Mouse (Mus musculus) midbrain, postnatal 0 days (tissue): ENCODE measurements at regions not wholly inside any gene's neighbourhood (a gene's known extent, or its start where the extent isn't known, plus 50 kb on each side); places are given as distances from the start of the nearest gene placed in this dataset.

Experiments used
- ATAC-seq: fragments of 200-750 bp; cut with Nextera tagmentation; 2 replicates; pipeline ENCODE4 v1.8.0; 2017; ENCODE audit warnings: moderate number of reproducible peaks, mild to moderate bottlenecking, moderate TSS enrichment, moderate library complexity; ENCODE audit not compliant: low FRiP score
- DNase-seq: peaks from one replicate; pipeline ENCODE4 v3.0.0-alpha.2; 2015; ENCODE audit warnings: low spot score
- H3K27ac ChIP-seq: fragments of 300-500 bp; sonication (generic); 2 replicates; pipeline ENCODE4 v1.5.1; 2014; ENCODE audit warnings: low read depth, mild to moderate bottlenecking, low read length, mixed read lengths
- H3K27me3 ChIP-seq: fragments of 300-500 bp; sonication (generic); 2 replicates; pipeline ENCODE4 v1.6.1; 2014; ENCODE audit warnings: low read length, control low read depth, mixed read lengths; ENCODE audit not compliant: insufficient read depth
- H3K36me3 ChIP-seq: fragments of 300-500 bp; sonication (generic); 2 replicates; pipeline ENCODE4 v1.6.1; 2014; ENCODE audit warnings: low read length, control low read depth, mixed read lengths; ENCODE audit not compliant: insufficient read depth
- H3K4me1 ChIP-seq: fragments of 300-500 bp; sonication (generic); 2 replicates; pipeline ENCODE4 v1.6.1; 2014; ENCODE audit warnings: mild to moderate bottlenecking, control low read depth, antibody characterized with exemption, low read length, mixed read lengths; ENCODE audit not compliant: insufficient read depth
- H3K4me2 ChIP-seq: fragments of 300-500 bp; sonication (generic); 2 replicates; pipeline ENCODE4 v1.6.1; 2014; ENCODE audit warnings: low read depth, mild to moderate bottlenecking, low read length, mixed read lengths; ENCODE audit not compliant: poor library complexity, severe bottlenecking
- H3K4me3 ChIP-seq: fragments of 300-500 bp; sonication (generic); 2 replicates; pipeline ENCODE4 v1.5.1; 2014; ENCODE audit warnings: low read depth, mild to moderate bottlenecking, low read length, moderate library complexity
- H3K9ac ChIP-seq: fragments of 300-500 bp; sonication (generic); replicated peaks from 2 replicates; pipeline ENCODE4 v1.6.1; 2014; ENCODE audit warnings: mild to moderate bottlenecking, low read length, moderate library complexity, mixed read lengths; ENCODE audit not compliant: poor library complexity, severe bottlenecking
- H3K9me3 ChIP-seq: fragments of 300-500 bp; sonication (generic); 2 replicates; pipeline ENCODE4 v1.6.1; 2016; ENCODE audit warnings: low read length, control low read depth
- CTCF ChIP-seq: IDR thresholded peaks from 2 replicates; pipeline ENCODE4 v1.5.1; 2016; ENCODE audit warnings: antibody characterized with exemption, mild to moderate bottlenecking
- WGBS: fragments of 180-500 bp; shearing (Covaris S2); extraction: QIAGEN DNeasy Blood & Tissue Kit; methylation state at CpG from one replicate; pipeline ENCODE4 v1.1.7; 2014; 5-methylcytosine and 5-hydroxymethylcytosine counted together

DNA sequence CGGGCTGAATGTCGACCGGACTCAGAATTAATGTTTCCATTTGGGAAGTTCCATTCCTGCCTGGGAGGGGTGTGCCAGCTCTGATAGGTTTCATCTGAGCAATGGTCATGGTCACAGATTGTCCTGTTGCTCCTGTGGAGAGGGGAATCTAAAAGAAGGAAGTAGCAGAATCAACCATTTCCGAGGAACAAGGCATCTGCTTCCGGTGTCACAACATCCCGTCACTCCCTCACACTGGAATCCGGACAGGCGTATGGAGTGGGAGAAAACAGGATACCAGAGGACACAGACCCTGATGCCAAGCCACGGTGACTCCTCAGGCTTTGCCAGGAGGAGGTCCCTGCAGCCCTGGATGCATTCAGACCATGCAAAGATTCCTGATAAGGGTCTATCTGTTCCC is 168.0 kb downstream of the Maf start:
- no peaks in the 10 kb centered on the region for H3K36me3 ChIP-seq
- no peak overlapping the region for H3K9ac ChIP-seq
- 0 out of 2 replicates have a peak, but pooled peaks cover 3% of the 10 kb centered on the region for H3K27me3 ChIP-seq
- no peak for TF ChIP-seq CTCF
- no peaks in the 10 kb centered on the region for H3K9me3 ChIP-seq
- no peak overlapping the region for H3K27ac ChIP-seq
- H3K4me1 ChIP-seq = no peaks in the 10 kb centered on the region
- H3K4me3 ChIP-seq = no peak overlapping the region
- H3K4me2 ChIP-seq = no peak overlapping the region
- DNase-seq (no peak), ATAC-seq (no peak)
- 83% methylated on average over 9 of the region's 9 CpGs for WGBS

GRCm38 (mm10) chr8:115538236-115538635 is 169.4 kb downstream of the Maf start:
- no peak overlapping the region for H3K4me2 ChIP-seq
- 82% methylated on average over 4 of the region's 4 CpGs for WGBS
- ATAC-seq (no peak), DNase-seq (no peak)
- no peaks in the 10 kb centered on the region for H3K4me1 ChIP-seq
- H3K9ac ChIP-seq = no peak overlapping the region
- H3K36me3 ChIP-seq = no peaks in the 10 kb centered on the region
- TF ChIP-seq CTCF = no peak
- no peak overlapping the region for H3K27ac ChIP-seq
- no peak overlapping the region for H3K4me3 ChIP-seq
- 0 out of 2 replicates have a peak, but pooled peaks cover 3% of the 10 kb centered on the region for H3K27me3 ChIP-seq
- H3K9me3 ChIP-seq = no peaks in the 10 kb centered on the region

DNA sequence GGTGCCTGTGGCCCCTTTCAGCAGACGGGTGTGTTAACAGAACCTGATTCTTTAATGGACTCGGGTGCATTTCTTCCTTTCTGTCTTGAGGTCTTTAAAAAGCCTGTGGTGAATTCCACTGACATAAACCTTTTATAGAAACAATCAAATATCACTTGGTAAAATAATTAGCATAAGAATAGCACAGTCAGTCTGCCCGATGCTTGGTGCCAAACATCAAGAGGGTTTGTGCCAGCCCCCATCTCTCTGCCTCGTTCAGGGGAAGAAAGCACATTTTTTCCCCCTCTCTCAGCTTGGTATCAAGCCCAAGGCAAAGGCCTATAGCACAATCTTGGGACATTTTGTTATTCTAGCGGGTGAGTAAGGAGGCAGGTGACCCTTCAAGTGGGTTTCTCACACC is 169.8 kb downstream of the Maf start:
- no peak for TF ChIP-seq CTCF
- H3K36me3 ChIP-seq = no peaks in the 10 kb centered on the region
- H3K4me2 ChIP-seq = no peak overlapping the region
- no peaks in the 10 kb centered on the region for H3K4me1 ChIP-seq
- no peak overlapping the region for H3K4me3 ChIP-seq
- ATAC-seq (no peak), DNase-seq (no peak)
- no peaks in the 10 kb centered on the region for H3K9me3 ChIP-seq
- H3K27me3 ChIP-seq = 0 out of 2 replicates have a peak, but pooled peaks cover 3% of the 10 kb centered on the region
- H3K9ac ChIP-seq = no peak overlapping the region
- 25% methylated on average over 5 of the region's 5 CpGs for WGBS
- H3K27ac ChIP-seq = no peak overlapping the region

DNA sequence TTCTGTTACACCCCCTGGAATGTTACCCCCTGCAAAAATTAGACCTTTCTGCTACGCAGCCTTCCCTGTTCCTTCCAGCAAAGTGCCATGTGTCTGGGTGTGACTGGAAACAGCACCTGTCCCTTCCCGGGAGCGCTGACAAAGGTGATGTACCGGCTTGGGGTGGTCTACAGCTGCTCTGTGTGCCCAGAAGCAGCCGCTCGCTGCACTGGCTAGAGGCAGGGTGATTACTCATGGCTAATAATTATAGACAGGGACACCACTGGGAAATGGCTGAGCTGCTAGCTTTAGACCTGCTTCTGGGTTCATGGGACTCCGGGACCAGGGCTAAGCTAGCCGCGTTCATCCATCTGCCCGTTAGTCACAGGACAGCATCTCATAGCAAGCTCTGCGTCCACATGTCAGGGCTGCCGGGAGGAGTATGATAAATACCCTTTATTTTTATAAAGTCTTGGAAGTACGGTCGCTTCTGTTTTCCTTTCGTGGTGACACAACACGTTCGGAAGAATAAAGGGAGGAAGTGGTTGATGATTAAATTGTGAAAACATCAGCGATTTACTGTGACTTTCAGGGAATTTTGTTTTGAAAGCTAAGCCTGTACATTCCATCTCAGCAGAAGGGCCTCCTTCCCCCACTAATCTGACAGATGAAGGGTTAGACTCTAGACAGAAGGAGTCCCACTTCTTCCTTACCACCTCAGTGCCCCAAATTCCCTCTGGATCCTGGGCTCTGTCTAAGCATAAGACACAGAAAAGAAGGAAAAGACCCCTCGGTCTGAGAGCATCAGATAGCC is 170.8 kb downstream of the Maf start:
- TF ChIP-seq CTCF = no peak
- H3K27me3 ChIP-seq = 0 out of 2 replicates have a peak, but pooled peaks cover 3% of the 10 kb centered on the region
- no peak overlapping the region for H3K4me3 ChIP-seq
- H3K36me3 ChIP-seq = no peaks in the 10 kb centered on the region
- no peaks in the 10 kb centered on the region for H3K9me3 ChIP-seq
- H3K27ac ChIP-seq = no peak overlapping the region
- DNase-seq (peak; percentile 56), ATAC-seq (no peak)
- no peak overlapping the region for H3K4me2 ChIP-seq
- no peak overlapping the region for H3K9ac ChIP-seq
- 55% methylated on average over 19 of the region's 19 CpGs for WGBS
- H3K4me1 ChIP-seq = no peaks in the 10 kb centered on the region

- WGBS = 84% methylated on average over 8 of the region's 8 CpGs
Observed at GRCm38 (mm10) chr8:115536001-115536400, 171.6 kb downstream of the Maf start.

DNA sequence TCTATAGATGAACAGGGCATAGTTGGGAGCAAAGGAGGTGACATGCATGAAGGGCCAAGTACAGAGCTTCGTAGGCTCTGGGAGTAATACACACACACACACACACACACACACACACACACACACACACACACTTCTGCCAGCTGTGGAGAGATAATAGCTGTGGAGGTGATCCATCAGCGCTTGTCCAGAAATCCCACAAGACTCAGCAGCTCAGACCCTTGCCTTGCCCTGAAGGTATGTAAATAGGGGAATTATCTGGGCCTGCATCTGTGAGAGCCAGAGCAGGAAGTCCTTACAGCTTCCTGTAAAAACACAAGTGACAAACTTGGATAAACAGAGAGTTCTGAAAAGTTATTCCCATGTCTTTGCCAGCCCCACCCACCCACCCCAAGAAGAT is 173.6 kb downstream of the Maf start:
- Histone ChIP-seq H3K9ac (no peak overlapping the region), H3K4me3 (no peak overlapping the region), H3K36me3 (no peaks in the 10 kb centered on the region), H3K27me3 (0 out of 2 replicates have a peak, but pooled peaks cover 3% of the 10 kb centered on the region), H3K4me1 (no peaks in the 10 kb centered on the region), H3K27ac (no peak overlapping the region), H3K4me2 (no peak overlapping the region), H3K9me3 (no peaks in the 10 kb centered on the region)
- DNase-seq (no peak), ATAC-seq (no peak)
- WGBS = 79% methylated on average over 2 of the region's 2 CpGs
- no peak for TF ChIP-seq CTCF

More at GRCm38 (mm10) chr8:115536001-115536400, 171.6 kb downstream of the Maf start:
- Histone ChIP-seq H3K9ac (no peak overlapping the region), H3K27me3 (0 out of 2 replicates have a peak, but pooled peaks cover 3% of the 10 kb centered on the region), H3K4me1 (no peaks in the 10 kb centered on the region), H3K36me3 (no peaks in the 10 kb centered on the region), H3K9me3 (no peaks in the 10 kb centered on the region), H3K4me3 (no peak overlapping the region), H3K4me2 (no peak overlapping the region), H3K27ac (no peak overlapping the region)
- DNase-seq (no peak), ATAC-seq (no peak)
- TF ChIP-seq CTCF = no peak
